Mouse (Mus musculus): Measurements from ENCODE around the gene Gm21312. TPM values are rescaled to one million over a fixed set of nuclear protein-coding genes. Genes with fewer than 3 reads are reported as not detected.

Gene Gm21312
- polyA plus RNA-seq (2012; ENCODE audit: low replicate concordance) = not detected in 2 replicates

DNA sequence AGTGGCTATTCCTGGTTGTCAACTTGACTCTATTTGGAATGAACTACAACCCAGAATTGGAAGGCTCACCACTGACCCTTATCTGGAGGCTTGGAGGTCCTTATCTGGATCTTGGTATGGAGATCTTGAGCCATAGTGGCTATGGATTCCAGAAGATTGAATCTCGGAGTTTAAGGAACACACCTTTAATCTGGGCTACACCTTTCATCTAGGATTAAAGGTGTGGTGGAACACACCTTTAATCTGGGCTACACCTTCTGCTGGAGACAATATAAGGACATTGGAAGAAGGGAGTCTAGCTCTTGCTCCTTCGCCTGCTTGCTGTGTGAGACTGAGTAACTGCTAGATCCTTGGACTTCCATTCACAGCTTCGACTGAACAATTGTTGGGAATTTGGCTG lies at the start of gene Gm21312:
Gene Gm21312 (plus strand): TSS at position 301 of the 400 bp plus-strand sequence.

DNA sequence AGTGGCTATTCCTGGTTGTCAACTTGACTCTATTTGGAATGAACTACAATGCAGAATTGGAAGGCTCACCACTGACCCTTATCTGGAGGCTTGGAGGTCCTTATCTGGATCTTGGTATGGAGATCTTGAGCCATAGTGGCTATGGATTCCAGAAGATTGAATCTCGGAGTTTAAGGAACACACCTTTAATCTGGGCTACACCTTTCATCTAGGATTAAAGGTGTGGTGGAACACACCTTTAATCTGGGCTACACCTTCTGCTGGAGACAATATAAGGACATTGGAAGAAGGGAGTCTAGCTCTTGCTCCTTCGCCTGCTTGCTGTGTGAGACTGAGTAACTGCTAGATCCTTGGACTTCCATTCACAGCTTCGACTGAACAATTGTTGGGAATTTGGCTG lies 34.1 kb upstream of the Gm21312 start, which contains the start of gene Gm21293:
Gene Gm21293 (plus strand): TSS at position 301 of the 400 bp plus-strand sequence.

DNA sequence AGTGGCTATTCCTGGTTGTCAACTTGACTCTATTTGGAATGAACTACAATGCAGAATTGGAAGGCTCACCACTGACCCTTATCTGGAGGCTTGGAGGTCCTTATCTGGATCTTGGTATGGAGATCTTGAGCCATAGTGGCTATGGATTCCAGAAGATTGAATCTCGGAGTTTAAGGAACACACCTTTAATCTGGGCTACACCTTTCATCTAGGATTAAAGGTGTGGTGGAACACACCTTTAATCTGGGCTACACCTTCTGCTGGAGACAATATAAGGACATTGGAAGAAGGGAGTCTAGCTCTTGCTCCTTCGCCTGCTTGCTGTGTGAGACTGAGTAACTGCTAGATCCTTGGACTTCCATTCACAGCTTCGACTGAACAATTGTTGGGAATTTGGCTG lies 25.6 kb upstream of the Gm21312 start, which contains the start of gene Gm6763:
Gene Gm6763 (plus strand): TSS at position 301 of the 400 bp plus-strand sequence.

DNA sequence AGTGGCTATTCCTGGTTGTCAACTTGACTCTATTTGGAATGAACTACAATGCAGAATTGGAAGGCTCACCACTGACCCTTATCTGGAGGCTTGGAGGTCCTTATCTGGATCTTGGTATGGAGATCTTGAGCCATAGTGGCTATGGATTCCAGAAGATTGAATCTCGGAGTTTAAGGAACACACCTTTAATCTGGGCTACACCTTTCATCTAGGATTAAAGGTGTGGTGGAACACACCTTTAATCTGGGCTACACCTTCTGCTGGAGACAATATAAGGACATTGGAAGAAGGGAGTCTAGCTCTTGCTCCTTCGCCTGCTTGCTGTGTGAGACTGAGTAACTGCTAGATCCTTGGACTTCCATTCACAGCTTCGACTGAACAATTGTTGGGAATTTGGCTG lies 17.1 kb upstream of the Gm21312 start, which contains the start of gene Gm8764:
Gene Gm8764 (plus strand): TSS at position 301 of the 400 bp plus-strand sequence.

DNA sequence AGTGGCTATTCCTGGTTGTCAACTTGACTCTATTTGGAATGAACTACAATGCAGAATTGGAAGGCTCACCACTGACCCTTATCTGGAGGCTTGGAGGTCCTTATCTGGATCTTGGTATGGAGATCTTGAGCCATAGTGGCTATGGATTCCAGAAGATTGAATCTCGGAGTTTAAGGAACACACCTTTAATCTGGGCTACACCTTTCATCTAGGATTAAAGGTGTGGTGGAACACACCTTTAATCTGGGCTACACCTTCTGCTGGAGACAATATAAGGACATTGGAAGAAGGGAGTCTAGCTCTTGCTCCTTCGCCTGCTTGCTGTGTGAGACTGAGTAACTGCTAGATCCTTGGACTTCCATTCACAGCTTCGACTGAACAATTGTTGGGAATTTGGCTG lies 8.6 kb upstream of the Gm21312 start, which contains the start of gene Gm21304:
Gene Gm21304 (plus strand): TSS at position 301 of the 400 bp plus-strand sequence.

DNA sequence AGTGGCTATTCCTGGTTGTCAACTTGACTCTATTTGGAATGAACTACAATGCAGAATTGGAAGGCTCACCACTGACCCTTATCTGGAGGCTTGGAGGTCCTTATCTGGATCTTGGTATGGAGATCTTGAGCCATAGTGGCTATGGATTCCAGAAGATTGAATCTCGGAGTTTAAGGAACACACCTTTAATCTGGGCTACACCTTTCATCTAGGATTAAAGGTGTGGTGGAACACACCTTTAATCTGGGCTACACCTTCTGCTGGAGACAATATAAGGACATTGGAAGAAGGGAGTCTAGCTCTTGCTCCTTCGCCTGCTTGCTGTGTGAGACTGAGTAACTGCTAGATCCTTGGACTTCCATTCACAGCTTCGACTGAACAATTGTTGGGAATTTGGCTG lies 8.4 kb downstream of the Gm21312 start, which contains the start of gene Gm20765:
Gene Gm20765 (plus strand): TSS at position 301 of the 400 bp plus-strand sequence.

DNA sequence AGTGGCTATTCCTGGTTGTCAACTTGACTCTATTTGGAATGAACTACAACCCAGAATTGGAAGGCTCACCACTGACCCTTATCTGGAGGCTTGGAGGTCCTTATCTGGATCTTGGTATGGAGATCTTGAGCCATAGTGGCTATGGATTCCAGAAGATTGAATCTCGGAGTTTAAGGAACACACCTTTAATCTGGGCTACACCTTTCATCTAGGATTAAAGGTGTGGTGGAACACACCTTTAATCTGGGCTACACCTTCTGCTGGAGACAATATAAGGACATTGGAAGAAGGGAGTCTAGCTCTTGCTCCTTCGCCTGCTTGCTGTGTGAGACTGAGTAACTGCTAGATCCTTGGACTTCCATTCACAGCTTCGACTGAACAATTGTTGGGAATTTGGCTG lies 16.9 kb downstream of the Gm21312 start, which contains the start of gene Gm4340:
Gene Gm4340 (plus strand): TSS at position 301 of the 400 bp plus-strand sequence.

Other genes starting within 250 kb of the Gm21312 start
- not detected in 2 replicates for gene Gm21293, start 34.0 kb upstream of the Gm21312 start, polyA plus RNA-seq (2012; ENCODE audit: low replicate concordance)
- not detected in 2 replicates for gene Gm6763, start 25.5 kb upstream of the Gm21312 start, polyA plus RNA-seq (2012; ENCODE audit: low replicate concordance)
- not detected in 2 replicates for gene Gm8764, start 17.0 kb upstream of the Gm21312 start, polyA plus RNA-seq (2012; ENCODE audit: low replicate concordance)
- gene Gm21304, start 8.5 kb upstream of the Gm21312 start, polyA plus RNA-seq (2012; ENCODE audit: low replicate concordance) = not detected in 2 replicates
- not detected in 2 replicates for gene Gm20765, start 8.5 kb downstream of the Gm21312 start, polyA plus RNA-seq (2012; ENCODE audit: low replicate concordance)
- not detected in 2 replicates for gene Gm4340, start 17.0 kb downstream of the Gm21312 start, polyA plus RNA-seq (2012; ENCODE audit: low replicate concordance)